In genomic region chr10:118172876-118173275, GRCm38 (mm10) we compare ENCODE assay signal across 17 mouse cellular contexts. TPM values are rescaled to one million over a fixed set of nuclear protein-coding genes. Genes with fewer than 3 reads are reported as not detected.
"Had no signal": no experiment of that assay in that cellular context is flagged by ENCODE, and none has a peak within 500 bp of the region (broad histone marks: within the 10 kb centered on the region; RNA-seq: fewer than 3 reads in every experiment).

No protein-coding gene starts in this region.

- H3K27me3 ChIP-seq: kidney, embryonic 15.5 days; limb, embryonic 15.5 days; neural tube, embryonic 12.5 days had no signal

- H3K9ac ChIP-seq: kidney, embryonic 15.5 days; limb, embryonic 15.5 days; liver, embryonic 14.5 days; neural tube, embryonic 12.5 days had no signal

- H3K4me1 ChIP-seq: kidney, embryonic 15.5 days; limb, embryonic 15.5 days; midbrain, embryonic 10.5 days; neural tube, embryonic 12.5 days had no signal

- H3K27ac ChIP-seq: kidney, embryonic 15.5 days; limb, embryonic 15.5 days; liver, embryonic 14.5 days; midbrain, embryonic 10.5 days; neural tube, embryonic 12.5 days; stomach, postnatal 0 days had no signal

- H3K9me3 ChIP-seq: kidney, embryonic 15.5 days; limb, embryonic 15.5 days; midbrain, embryonic 10.5 days; neural tube, embryonic 12.5 days had no signal

- H3K4me2 ChIP-seq: kidney, embryonic 15.5 days; limb, embryonic 15.5 days; neural tube, embryonic 12.5 days had no signal

- DNase-seq: kidney, adult 2 months; kidney, postnatal 14 days; layer of hippocampus, postnatal 36 days; lung, adult 18-20 months; thymus, adult 18-20 months had no signal

- H3K36me3 ChIP-seq: limb, embryonic 15.5 days had no signal

- H3K4me3 ChIP-seq: kidney, embryonic 15.5 days; limb, embryonic 15.5 days; midbrain, embryonic 10.5 days; neural tube, embryonic 12.5 days had no signal

RNA-seq across cellular contexts. Expression of gene Il22, which starts 31.9 kb away (rescaled TPM):
- total RNA-seq: layer of hippocampus, adult 8-10 months; layer of hippocampus, postnatal 36 days; left cerebral cortex, postnatal 25 days; megakaryocyte progenitor cell, adult 5-6 weeks; neutrophil, adult 5-6 weeks had no signal
- polyA plus RNA-seq: kidney, adult 2 months; kidney, embryonic 15.5 days; limb, embryonic 15.5 days; liver, embryonic 14.5 days; lung, embryonic 16.5 days; midbrain, embryonic 14.5 days; neural tube, embryonic 12.5 days; stomach, postnatal 0 days had no signal
